Mouse (Mus musculus) forebrain, postnatal 0 days (tissue): Measurements from ENCODE around the gene Fstl5. TPM values are rescaled to one million over a fixed set of nuclear protein-coding genes. Genes with fewer than 3 reads are reported as not detected.
A peak's percentile ranks its signal among the peaks of the same experiment; 100 is the strongest.

Experiments
- ATAC-seq: fragments of 200-750 bp; cut with Nextera tagmentation; 2 replicates; pipeline ENCODE4 v1.8.0; 2017; ENCODE audit warnings: mild to moderate bottlenecking, moderate library complexity
- DNase-seq: peaks from one replicate; pipeline ENCODE4 v3.0.0-alpha.2; 2015
- H3K27ac ChIP-seq: fragments of 300-500 bp; sonication (generic); 2 replicates; pipeline ENCODE4 v1.5.1; 2014; ENCODE audit warnings: low read depth, mild to moderate bottlenecking, antibody characterized with exemption, low read length, moderate library complexity, mixed read lengths
- H3K27me3 ChIP-seq: fragments of 300-500 bp; sonication (generic); 2 replicates; pipeline ENCODE4 v1.6.1; 2014; ENCODE audit warnings: mild to moderate bottlenecking, low read length, mixed read lengths; ENCODE audit not compliant: insufficient read depth
- H3K36me3 ChIP-seq: fragments of 300-500 bp; sonication (generic); 2 replicates; pipeline ENCODE4 v1.6.1; 2014; ENCODE audit warnings: mild to moderate bottlenecking, moderate library complexity; ENCODE audit not compliant: insufficient read depth
- H3K4me1 ChIP-seq: fragments of 300-500 bp; sonication (generic); 2 replicates; pipeline ENCODE4 v1.6.1; 2014; ENCODE audit warnings: antibody characterized with exemption; ENCODE audit not compliant: insufficient read depth
- H3K4me2 ChIP-seq: fragments of 300-500 bp; sonication (generic); 2 replicates; pipeline ENCODE4 v1.6.1; 2014; ENCODE audit warnings: low read depth, mild to moderate bottlenecking, moderate library complexity
- H3K4me3 ChIP-seq: fragments of 300-500 bp; sonication (generic); 2 replicates; pipeline ENCODE4 v1.5.1; 2014; ENCODE audit warnings: low read depth, low read length, mixed read lengths
- H3K9ac ChIP-seq: fragments of 300-500 bp; sonication (generic); 2 replicates; pipeline ENCODE4 v1.6.1; 2014; ENCODE audit warnings: mild to moderate bottlenecking
- H3K9me3 ChIP-seq: fragments of 300-500 bp; sonication (generic); 2 replicates; pipeline ENCODE4 v1.6.1; 2016; ENCODE audit warnings: low read length
- CTCF ChIP-seq: sonication (generic); IDR thresholded peaks from 2 replicates; pipeline ENCODE4 v1.5.1; 2016; ENCODE audit warnings: antibody characterized with exemption, control low read depth, low read depth
- WGBS: fragments of 180-500 bp; shearing (Covaris S2); extraction: QIAGEN DNeasy Blood & Tissue Kit; methylation state at CpG from one replicate; pipeline ENCODE4 v1.1.7; 2014; 5-methylcytosine and 5-hydroxymethylcytosine counted together
- polyA plus RNA-seq: library from polyadenylated mRNA; unstranded; fragments of >200 nt; fragmentation: Nextera tagmentation; extraction: Ambion mirVana; gene quantifications from 2 replicates; pipeline ENCODE4 v1.2.1, GENCODE M21; 2015
- total RNA-seq: library from RNA; depleted of rRNA; stranded (reverse); fragments of >200 nt; gene quantifications from 2 replicates; pipeline ENCODE4 v1.2.3, GENCODE M21; 2014

Gene Fstl5
- total and polyA plus RNA-seq, 2 experiments from 2014 or later, result 34.1 to 58.5 TPM

- Histone ChIP-seq H3K9me3 (no peaks in the 10 kb centered on the region), H3K27me3 (no peaks in the 10 kb centered on the region), H3K4me1 (no peaks in the 10 kb centered on the region), H3K4me2 (no peak overlapping the region), H3K9ac (no peak overlapping the region), H3K4me3 (no peak overlapping the region), H3K27ac (no peak overlapping the region), H3K36me3 (no peaks in the 10 kb centered on the region)
- ATAC-seq, result no peak
- no peak for DNase-seq
- no peak for TF ChIP-seq CTCF
- 92% methylated on average over 4 of the region's 4 CpGs for WGBS
Observed at GRCm38 (mm10) chr3:76319531-76319930, 245.5 kb downstream of the Fstl5 start.

- Histone ChIP-seq H3K4me2 (no peak overlapping the region), H3K9ac (no peak overlapping the region), H3K9me3 (no peaks in the 10 kb centered on the region), H3K4me1 (no peaks in the 10 kb centered on the region), H3K27ac (no peak overlapping the region), H3K36me3 (no peaks in the 10 kb centered on the region), H3K27me3 (no peaks in the 10 kb centered on the region), H3K4me3 (no peak overlapping the region)
- ATAC-seq (no peak), DNase-seq (no peak)
- TF ChIP-seq CTCF, result no peak
- 79% methylated on average over 1 of the region's 1 CpGs for WGBS
Observed at GRCm38 (mm10) chr3:76322431-76322830, 248.4 kb downstream of the Fstl5 start.

- H3K9ac ChIP-seq, result no peak overlapping the region
- DNase-seq (no peak), ATAC-seq (no peak)
- no peak overlapping the region for H3K27ac ChIP-seq
- H3K9me3 ChIP-seq, result no peaks in the 10 kb centered on the region
- WGBS, result 91% methylated on average over 4 of the region's 4 CpGs
- H3K36me3 ChIP-seq, result no peaks in the 10 kb centered on the region
- no peaks in the 10 kb centered on the region for H3K27me3 ChIP-seq
- H3K4me2 ChIP-seq, result no peak overlapping the region
- TF ChIP-seq CTCF, result no peak
- H3K4me1 ChIP-seq, result no peaks in the 10 kb centered on the region
- no peak overlapping the region for H3K4me3 ChIP-seq
Observed at GRCm38 (mm10) chr3:76336922-76337321, 262.9 kb downstream of the Fstl5 start.

GRCm38 (mm10) chr3:76367000-76367399 lies 292.9 kb downstream of the Fstl5 start:
- no peak overlapping the region for H3K27ac ChIP-seq
- no peak for TF ChIP-seq CTCF
- no peaks in the 10 kb centered on the region for H3K27me3 ChIP-seq
- DNase-seq (no peak), ATAC-seq (peak; percentile 55)
- H3K4me3 ChIP-seq, result no peak overlapping the region
- no peaks in the 10 kb centered on the region for H3K4me1 ChIP-seq
- H3K9me3 ChIP-seq, result no peaks in the 10 kb centered on the region
- H3K4me2 ChIP-seq, result no peak overlapping the region
- no peaks in the 10 kb centered on the region for H3K36me3 ChIP-seq
- no peak overlapping the region for H3K9ac ChIP-seq

- DNase-seq, result peak; percentile 3
- no peak for TF ChIP-seq CTCF
- 83% methylated on average over 4 of the region's 4 CpGs for WGBS
- no peak overlapping the region for H3K9ac ChIP-seq
- no peaks in the 10 kb centered on the region for H3K27me3 ChIP-seq
- H3K4me3 ChIP-seq, result no peak overlapping the region
- no peak overlapping the region for H3K27ac ChIP-seq
- no peak overlapping the region for H3K4me2 ChIP-seq
- H3K9me3 ChIP-seq, result no peaks in the 10 kb centered on the region
- H3K4me1 ChIP-seq, result no peaks in the 10 kb centered on the region
- no peaks in the 10 kb centered on the region for H3K36me3 ChIP-seq
- ATAC-seq, result no peak
Observed at GRCm38 (mm10) chr3:76369910-76370309, 295.8 kb downstream of the Fstl5 start.

GRCm38 (mm10) chr3:76428775-76429372 lies 354.8 kb downstream of the Fstl5 start:
- Histone ChIP-seq H3K36me3 (no peaks in the 10 kb centered on the region), H3K4me2 (no peak overlapping the region), H3K9ac (no peak overlapping the region), H3K9me3 (no peaks in the 10 kb centered on the region), H3K4me1 (no peaks in the 10 kb centered on the region), H3K4me3 (no peak overlapping the region), H3K27ac (no peak overlapping the region), H3K27me3 (no peaks in the 10 kb centered on the region)
- WGBS, result 70% methylated on average over 6 of the region's 6 CpGs
- no peak for TF ChIP-seq CTCF
- peak; percentile 3 for DNase-seq
- peak; percentile 55 for ATAC-seq

GRCm38 (mm10) chr3:76467229-76467874 lies 393.3 kb downstream of the Fstl5 start:
- ATAC-seq (peak; percentile 36; the same call in 1 of the 2 replicates), DNase-seq (no peak)
- Histone ChIP-seq H3K4me3 (no peak overlapping the region), H3K9me3 (no peaks in the 10 kb centered on the region), H3K4me2 (no peak overlapping the region), H3K36me3 (no peaks in the 10 kb centered on the region), H3K27ac (no peak overlapping the region), H3K4me1 (no peaks in the 10 kb centered on the region), H3K27me3 (no peaks in the 10 kb centered on the region), H3K9ac (no peak overlapping the region)
- TF ChIP-seq CTCF, result no peak
